Mouse (Mus musculus) ES-Bruce4 (cell line): Measurements from ENCODE around the gene Ntn4.

ENCODE experiments used
- CTCF ChIP-seq: IDR thresholded peaks from one replicate; pipeline ENCODE4 v1.8.1; 2011; ENCODE audit warnings: low read depth, low read length
- EP300 ChIP-seq: IDR thresholded peaks from 2 replicates; pipeline ENCODE4 v1.6.1; 2011; ENCODE audit warnings: low read depth, low read length; ENCODE audit not compliant: insufficient read depth
- POLR2A ChIP-seq: IDR thresholded peaks from one replicate; pipeline ENCODE4 v1.8.1; 2011; ENCODE audit warnings: low read length; ENCODE audit not compliant: insufficient read depth

GRCm38 (mm10) chr10:93614850-93615249 lies 25.6 kb upstream of the Ntn4 start:
- no peak for TF ChIP-seq CTCF
- TF ChIP-seq POLR2A = no peak
- no peak for TF ChIP-seq EP300
